19 mouse cellular contexts compared by ENCODE assay signal in the genomic region with DNA sequence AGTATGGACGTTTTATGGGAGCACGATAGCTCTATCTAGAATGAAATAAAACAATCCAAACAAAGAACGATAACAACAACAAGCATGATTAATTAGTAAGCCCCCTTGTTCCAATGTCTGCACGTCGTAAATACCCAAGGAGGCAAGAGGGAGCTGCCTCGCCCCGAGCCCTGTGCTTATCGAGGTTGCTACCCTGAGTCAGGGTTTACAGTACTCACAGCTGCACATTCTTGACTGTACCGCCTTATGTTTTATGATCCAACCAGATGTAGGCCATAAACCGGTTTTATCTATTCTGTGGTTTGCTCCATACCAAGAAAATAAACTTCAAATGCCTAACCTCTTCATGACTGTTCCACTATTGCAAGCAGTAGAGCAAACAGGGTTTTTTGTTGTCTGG.
DNase-seq lines count a peak whose midpoint lies in the region; ATAC-seq lines count a peak whose summit lies in the region.
"Had no signal": no experiment of that assay in that cellular context is flagged by ENCODE, and none has a peak within 500 bp of the region (broad histone marks: within the 10 kb centered on the region; RNA-seq: fewer than 3 reads in every experiment).

No protein-coding gene starts in this region.

- H3K4me2 ChIP-seq in limb, embryonic 13.5 days (replicated peaks): no peak overlapping the region
- H3K4me2 ChIP-seq: heart, embryonic 11.5 days; hindbrain, embryonic 14.5 days; liver, embryonic 11.5 days; midbrain, embryonic 11.5 days had no signal

- H3K9ac ChIP-seq in limb, embryonic 13.5 days: no peak overlapping the region
- H3K9ac ChIP-seq: hindbrain, embryonic 14.5 days had no signal

- no peak overlapping the region for H3K4me3 ChIP-seq in limb, embryonic 13.5 days
- H3K4me3 ChIP-seq: erythroblast, embryonic 14.5 days had no signal

- no peaks in the 10 kb centered on the region for H3K36me3 ChIP-seq in limb, embryonic 13.5 days

- peak; percentile 54 for DNase-seq in kidney, postnatal 10 days
- DNase-seq in kidney, adult 11 months: no peak
- DNase-seq in urinary bladder, postnatal 14 days (ENCODE audit: low spot score): peak; percentile 19
- no peak for DNase-seq in urinary bladder, adult 2 months (ENCODE audit: low spot score)
- no peak for DNase-seq in retina, postnatal 1 day
- DNase-seq in layer of hippocampus, adult 9-11 months: no peak
- DNase-seq: cerebellum, postnatal 36 days; heart, postnatal 14 days; lung, adult 2 months; thymus, postnatal 4 days had no signal

- no peaks in the 10 kb centered on the region for H3K27me3 ChIP-seq in limb, embryonic 13.5 days

- 19% methylated on average over 10 of the region's 10 CpGs for WGBS in limb, embryonic 13.5 days

- peak; percentile 61 for ATAC-seq in limb, embryonic 13.5 days (ENCODE audit: low FRiP score, low read depth)
- ATAC-seq: CD4-positive, CD25-positive, alpha-beta regulatory T cell, adult 4 months; forebrain, embryonic 16.5 days had no signal

- peaks cover 20% of the 10 kb centered on the region for H3K4me1 ChIP-seq in limb, embryonic 13.5 days

- H3K27ac ChIP-seq in limb, embryonic 13.5 days: 0 out of 2 replicates have a peak overlapping the region, but pooled peaks have one; percentile 33
- H3K27ac ChIP-seq: hindbrain, embryonic 14.5 days; macrophage had no signal

- H3K9me3 ChIP-seq in limb, embryonic 13.5 days: no peaks in the 10 kb centered on the region

Comparison
In these comparisons a context has a peak if more than half of its experiments do, and no peak if none do; other contexts are left out.
1. DNase-seq: peak in kidney, postnatal 10 days (single experiment) and urinary bladder, postnatal 14 days (single experiment); none in kidney, adult 11 months (single experiment), urinary bladder, adult 2 months (single experiment), retina, postnatal 1 day (single experiment) and layer of hippocampus, adult 9-11 months (single experiment).